Mouse (Mus musculus) retina, adult 2 months (tissue): Measurements from ENCODE around the gene Nwd1.

Source experiments
- DNase-seq: peaks from one replicate; pipeline ENCODE4 v3.0.0-alpha.2; 2012; ENCODE audit warnings: low read depth, low spot score

Gene Nwd1

GRCm38 (mm10) chr8:72698349-72698926, 51.9 kb downstream of the Nwd1 start:
- no peak for DNase-seq

DNA sequence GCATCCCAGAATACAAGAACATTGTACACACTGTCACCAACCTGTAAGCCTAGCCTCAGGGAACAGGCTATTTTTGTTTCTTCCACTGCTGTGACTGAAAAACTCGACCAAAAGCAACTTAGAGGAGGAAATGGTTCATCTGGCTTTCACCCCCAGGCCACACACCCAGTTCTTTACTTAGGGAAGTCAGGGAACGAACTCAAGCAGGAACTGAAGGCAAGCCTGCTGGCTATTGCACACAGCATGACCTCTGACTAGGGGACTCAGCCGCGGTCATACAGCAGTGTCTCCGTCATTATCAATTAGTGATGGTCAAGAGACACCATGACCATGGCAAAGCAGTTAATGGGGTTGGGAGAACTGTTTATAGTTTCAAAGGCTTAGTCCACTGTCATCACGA, 66.1 kb downstream of the Nwd1 start:
- DNase-seq = no peak

DNA sequence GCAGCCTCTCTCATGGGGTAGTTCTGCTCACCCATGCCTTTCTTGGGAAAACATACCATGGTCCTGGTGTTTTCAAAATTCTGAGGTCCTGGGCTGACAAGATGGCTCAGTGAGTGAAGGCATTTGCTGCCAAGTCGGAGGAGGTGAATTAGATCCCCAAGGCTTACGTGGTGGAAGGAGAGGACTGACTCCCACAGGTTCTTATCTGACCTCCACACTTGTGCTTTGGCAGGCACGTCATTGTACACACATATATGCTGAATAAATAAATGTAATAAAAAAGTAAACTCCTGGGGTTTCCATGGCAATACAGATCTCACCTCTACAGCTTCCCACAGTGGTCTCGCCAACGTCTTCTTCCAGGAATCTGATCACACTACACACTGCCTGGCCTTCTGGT, 70.1 kb downstream of the Nwd1 start:
- no peak for DNase-seq

DNA sequence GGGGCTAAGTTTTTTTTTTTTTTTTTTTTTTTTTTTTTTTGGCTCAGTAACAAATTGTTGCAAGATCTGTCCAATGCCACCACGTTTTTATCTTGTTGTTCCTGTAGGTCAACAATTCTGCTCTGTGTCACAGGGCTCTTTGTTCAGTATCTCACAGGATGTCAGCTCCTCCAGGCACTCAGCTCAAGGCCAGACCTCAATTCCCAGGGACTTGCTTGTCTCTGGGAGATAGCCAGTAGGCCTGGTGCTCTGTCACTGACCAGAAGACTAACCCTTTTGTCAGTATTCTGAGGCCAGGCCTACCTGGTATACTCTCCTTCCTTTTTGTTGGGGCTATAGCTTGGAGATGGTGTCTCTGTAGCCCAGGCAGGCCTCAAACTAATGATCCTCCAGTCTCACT, 74.0 kb downstream of the Nwd1 start:
- DNase-seq = no peak

- peak; percentile 74 for DNase-seq
Measured at GRCm38 (mm10) chr8:72722769-72723650, 76.5 kb downstream of the Nwd1 start, which contains the start of gene Sin3b. Gene Sin3b, plus strand, starts transcription at chr8:72723285.

GRCm38 (mm10) chr8:72723651-72724001, 77.1 kb downstream of the Nwd1 start:
- no peak for DNase-seq

DNA sequence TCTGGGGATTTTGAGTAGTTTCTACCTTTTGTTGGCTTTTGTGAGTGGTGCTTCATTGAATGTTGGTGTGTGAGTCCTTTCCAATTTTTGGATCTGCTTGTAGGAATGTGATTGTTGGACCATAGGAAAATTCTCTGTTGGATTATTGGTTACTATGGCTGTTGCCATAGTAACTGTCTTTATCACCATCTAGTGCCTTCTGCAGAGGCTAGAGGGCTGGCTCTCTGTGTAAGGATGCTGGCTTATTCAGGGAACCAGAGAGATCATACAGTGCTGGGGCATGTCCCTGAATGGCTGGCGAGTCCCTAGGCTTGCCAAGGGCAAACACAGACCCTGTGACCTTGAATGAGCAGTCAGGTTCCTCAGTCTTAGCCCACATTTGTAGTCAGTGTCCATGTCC, 82.1 kb downstream of the Nwd1 start:
- no peak for DNase-seq

GRCm38 (mm10) chr8:72735001-72735400, 88.5 kb downstream of the Nwd1 start:
- no peak for DNase-seq

DNA sequence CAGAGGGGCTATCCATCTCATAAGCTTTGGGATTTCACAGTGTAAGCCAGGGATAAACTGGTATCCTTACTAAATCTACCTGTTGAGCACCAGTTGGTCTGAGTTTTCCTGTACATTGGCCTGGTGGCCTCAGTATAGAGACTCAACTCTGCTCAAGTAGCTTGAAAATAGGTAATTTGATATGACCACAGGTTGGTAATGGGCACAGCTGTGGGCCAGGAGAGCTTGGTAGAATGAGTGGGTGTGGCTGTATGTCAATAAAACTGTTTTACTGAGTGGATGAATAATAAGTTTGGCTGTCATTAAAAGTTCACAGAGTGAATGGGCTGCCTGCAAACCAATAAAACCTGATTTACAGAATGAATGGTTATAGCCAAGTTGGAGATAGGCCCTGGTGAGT, 90.4 kb downstream of the Nwd1 start:
- DNase-seq = no peak

DNA sequence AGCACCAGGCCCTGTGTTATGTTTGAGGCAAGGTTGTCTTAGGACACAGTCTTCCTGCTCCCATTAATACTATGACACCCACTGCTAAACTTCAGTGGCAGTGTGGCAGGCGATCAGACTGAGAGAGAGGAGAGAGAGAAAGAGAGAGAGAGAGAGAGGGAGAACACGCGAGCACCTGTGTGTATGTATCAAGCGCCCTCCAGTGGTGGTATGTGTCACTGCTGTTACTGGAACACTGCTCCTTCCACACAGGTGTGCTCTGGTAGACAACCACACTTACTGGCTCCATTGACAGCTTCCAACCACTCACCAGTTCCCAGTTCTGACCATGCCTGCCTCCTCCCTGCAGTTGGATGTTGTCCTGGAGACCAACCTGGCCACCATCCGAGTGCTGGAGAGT, 99.5 kb downstream of the Nwd1 start:
- peak; percentile 11 for DNase-seq

GRCm38 (mm10) chr8:72749846-72750245, 103.3 kb downstream of the Nwd1 start:
- no peak for DNase-seq

DNA sequence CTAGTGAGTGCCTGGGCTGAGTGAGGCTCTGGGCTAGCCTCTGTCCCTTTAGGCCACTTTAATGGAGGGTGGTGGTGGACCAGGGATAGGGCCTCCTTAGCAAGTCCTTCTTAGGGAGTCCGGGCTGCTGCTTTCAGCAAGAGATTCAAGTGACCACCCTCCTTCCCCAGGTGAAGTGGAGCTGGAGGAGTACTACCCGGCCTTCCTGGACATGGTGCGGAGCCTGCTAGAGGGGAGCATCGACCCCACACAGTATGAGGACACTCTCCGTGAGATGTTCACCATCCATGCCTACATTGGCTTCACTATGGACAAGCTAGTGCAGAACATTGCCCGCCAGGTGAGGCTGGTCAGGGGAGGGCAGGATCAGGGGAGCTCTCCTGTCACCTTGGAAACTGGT, 103.8 kb downstream of the Nwd1 start:
- no peak for DNase-seq

- DNase-seq = no peak
Measured at GRCm38 (mm10) chr8:72751126-72751525, 104.6 kb downstream of the Nwd1 start.

DNA sequence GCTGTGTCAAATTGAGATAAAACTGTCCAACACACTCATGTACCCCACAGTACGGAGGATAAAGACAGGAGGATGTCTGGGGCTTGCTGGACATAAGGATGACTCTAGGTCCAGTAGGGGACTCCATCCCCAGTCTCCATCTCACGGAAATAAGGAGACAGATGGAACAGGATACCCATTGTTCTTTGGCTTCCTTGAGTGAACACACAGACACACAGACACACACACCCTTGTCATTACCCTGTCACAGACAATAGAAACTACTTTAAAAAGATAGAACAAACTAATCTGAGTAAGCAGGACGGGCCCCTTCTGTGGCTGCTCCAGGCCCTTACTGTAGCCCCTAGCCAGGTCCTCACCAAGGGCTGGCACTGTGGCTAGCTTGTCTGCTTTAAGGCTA, 105.8 kb downstream of the Nwd1 start:
- DNase-seq = no peak

- no peak for DNase-seq
Measured at GRCm38 (mm10) chr8:72753165-72753564, 106.7 kb downstream of the Nwd1 start.

DNA sequence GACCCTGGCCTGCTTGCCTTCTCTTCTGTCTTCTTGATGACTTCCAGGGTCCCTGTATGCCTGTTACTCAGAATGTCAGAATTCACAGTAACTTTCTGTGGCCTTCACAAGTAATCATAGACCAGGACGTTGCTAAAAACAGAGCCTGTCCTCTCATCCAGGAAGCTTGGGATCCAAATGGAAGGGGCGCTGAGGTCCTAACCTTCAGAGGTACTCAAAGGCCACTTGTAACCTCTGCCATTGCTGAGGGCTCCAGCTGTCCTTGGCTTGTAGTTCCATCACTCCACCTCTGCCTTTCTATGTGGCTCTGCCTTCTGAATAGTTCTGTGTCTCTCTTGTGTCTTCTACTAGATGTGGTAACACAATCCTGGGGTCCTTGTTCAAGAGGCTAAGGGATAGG, 107.3 kb downstream of the Nwd1 start:
- no peak for DNase-seq

- no peak for DNase-seq
Measured at GRCm38 (mm10) chr8:72756031-72756430, 109.5 kb downstream of the Nwd1 start.

- DNase-seq = no peak
Measured at GRCm38 (mm10) chr8:72756771-72757390, 110.4 kb downstream of the Nwd1 start.

- no peak for DNase-seq
Measured at GRCm38 (mm10) chr8:72757426-72758195, 111.1 kb downstream of the Nwd1 start.

GRCm38 (mm10) chr8:72758310-72758709, 111.8 kb downstream of the Nwd1 start:
- DNase-seq = no peak

GRCm38 (mm10) chr8:72760216-72760615, 113.7 kb downstream of the Nwd1 start:
- no peak for DNase-seq
